Mouse (Mus musculus) liver, adult 2 months (tissue): ENCODE measurements around the gene Prickle2.

ENCODE experiments used
- CTCF ChIP-seq: fragments of 200-500 bp; IDR thresholded peaks from 2 replicates; pipeline ENCODE4 v1.5.1; 2011; ENCODE audit warnings: low read depth, low read length, control low read depth
- POLR2A ChIP-seq: fragments of 200-500 bp; IDR thresholded peaks from 2 replicates; pipeline ENCODE4 v1.6.1; 2011; ENCODE audit warnings: low read length, control low read depth; ENCODE audit not compliant: insufficient read depth; ENCODE audit errors: extremely low read depth

DNA sequence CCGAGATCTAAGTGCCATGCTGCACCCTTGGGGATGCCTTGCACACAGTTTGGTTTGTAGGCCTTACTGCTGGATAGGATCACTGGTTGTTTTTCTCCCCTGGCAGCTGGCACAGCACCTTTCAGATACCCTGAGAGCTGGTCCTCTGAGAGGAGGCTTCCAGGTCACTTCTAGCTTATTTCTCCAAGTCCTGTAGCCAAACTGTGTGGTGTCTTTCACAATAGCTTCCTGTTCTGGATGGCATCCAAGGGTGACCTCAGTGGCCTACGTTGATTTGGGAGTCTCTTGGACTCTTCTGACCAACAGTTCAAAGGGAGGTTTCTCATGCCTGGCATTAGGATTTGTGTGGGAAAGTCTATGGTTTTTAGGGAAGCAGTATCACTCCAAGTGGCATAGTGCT, 150.3 kb downstream of the Prickle2 start:
- TF ChIP-seq POLR2A (no peak), CTCF (no peak)
